Mouse (Mus musculus): ENCODE data around the gene Mrpl53. TPM values are rescaled to one million over a fixed set of nuclear protein-coding genes. Genes with fewer than 3 reads are reported as not detected.

Mrpl53 gene
- polyA plus RNA-seq (2017; shearing (Covaris generic)), result 10 to 100 TPM; 52.5 to 67.4 TPM

GRCm38 (mm10) chr6:83108762-83109668 lies at the start of gene Mrpl53:
TSS of gene Mrpl53 (plus strand) at chr6:83109040.

GRCm38 (mm10) chr6:83070247-83070310 lies 38.8 kb upstream of the Mrpl53 start, which contains the start of gene Tlx2:
TSS of gene Tlx2 (minus strand) at chr6:83070293.

GRCm38 (mm10) chr6:83077630-83078323 lies 31.1 kb upstream of the Mrpl53 start, which contains the start of gene Pcgf1:
TSS of gene Pcgf1 (plus strand) at chr6:83077869.

GRCm38 (mm10) chr6:83086121-83087035 lies 22.5 kb upstream of the Mrpl53 start, which contains the start of gene Lbx2:
TSS of gene Lbx2 (plus strand) at chr6:83086367.

GRCm38 (mm10) chr6:83101316-83101687 lies 7.5 kb upstream of the Mrpl53 start, which contains the start of the genes Ccdc142 and Gm42688:
TSS of gene Ccdc142 (plus strand) at chr6:83101601.
TSS of gene Gm42688 (plus strand) at chr6:83101617.

GRCm38 (mm10) chr6:83115011-83115671 lies 6.3 kb downstream of the Mrpl53 start, which contains the start of gene Mogs:
TSS of gene Mogs (plus strand) at chr6:83115496.

GRCm38 (mm10) chr6:83120930-83121862 lies 12.4 kb downstream of the Mrpl53 start, which contains the start of gene Wbp1:
TSS of gene Wbp1 (minus strand) at chr6:83121559.

GRCm38 (mm10) chr6:83125331-83125730 lies 16.5 kb downstream of the Mrpl53 start, which contains the start of gene Ino80b:
TSS of gene Ino80b (minus strand) at chr6:83125431.

GRCm38 (mm10) chr6:83134951-83135513 lies 26.2 kb downstream of the Mrpl53 start, which contains the start of gene Rtkn:
TSS of gene Rtkn (plus strand) at chr6:83135463.

GRCm38 (mm10) chr6:83156259-83156684 lies 47.4 kb downstream of the Mrpl53 start, which contains the start of the genes Wdr54 and 1700003E16Rik:
TSS of gene Wdr54 (minus strand) at chr6:83156397.
TSS of gene 1700003E16Rik (plus strand) at chr6:83156404.

Other genes starting within 250 kb of the Mrpl53 start
- gene Sema4f, start 169.3 kb upstream of the Mrpl53 start, polyA plus RNA-seq (2017; shearing (Covaris generic)), result 10 to 100 TPM in 1 of 2 experiments, 1 to 10 TPM in 1; 7.1 to 20.7 TPM
- 1 to 10 TPM in 1 of 2 experiments, under 1 TPM in 1; 0.43 to 1.6 TPM for gene M1ap, start 162.1 kb upstream of the Mrpl53 start, polyA plus RNA-seq (2017; shearing (Covaris generic))
- gene Dok1, start 75.6 kb upstream of the Mrpl53 start, polyA plus RNA-seq (2017; shearing (Covaris generic)), result 10 to 100 TPM; 36.1 to 52.2 TPM
- 1 to 10 TPM in 1 of 2 experiments, under 1 TPM in 1; 0.45 to 1.5 TPM for gene Loxl3, start 74.9 kb upstream of the Mrpl53 start, polyA plus RNA-seq (2017; shearing (Covaris generic))
- gene Aup1, start 54.5 kb upstream of the Mrpl53 start, polyA plus RNA-seq (2017; shearing (Covaris generic)), result 100 to 1,000 TPM; 515 to 545 TPM
- gene Htra2, start 53.8 kb upstream of the Mrpl53 start, polyA plus RNA-seq (2017; shearing (Covaris generic)), result 10 to 100 TPM; 65.2 to 79.9 TPM
- 1 to 10 TPM; 4.0 to 5.2 TPM for gene Dqx1, start 51.2 kb upstream of the Mrpl53 start, polyA plus RNA-seq (2017; shearing (Covaris generic))
- gene Tlx2, start 38.7 kb upstream of the Mrpl53 start, polyA plus RNA-seq (2017; shearing (Covaris generic)), result 1 to 10 TPM in 1 of 2 experiments, not detected in 1; 1.1 TPM
- gene Pcgf1, start 31.2 kb upstream of the Mrpl53 start, polyA plus RNA-seq (2017; shearing (Covaris generic)), result 10 to 100 TPM; 43.3 to 49.9 TPM
- under 1 TPM in 1 of 2 experiments, not detected in 1; 0.71 TPM for gene Lbx2, start 22.7 kb upstream of the Mrpl53 start, polyA plus RNA-seq (2017; shearing (Covaris generic))
- 10 to 100 TPM in 1 of 2 experiments, 1 to 10 TPM in 1; 6.6 to 25.0 TPM for gene Ccdc142, start 7.4 kb upstream of the Mrpl53 start, polyA plus RNA-seq (2017; shearing (Covaris generic))
- gene Gm42688, start 7.4 kb upstream of the Mrpl53 start, polyA plus RNA-seq (2017; shearing (Covaris generic)), result 10 to 100 TPM; 12.7 to 25.2 TPM
- gene Mogs, start 6.5 kb downstream of the Mrpl53 start, polyA plus RNA-seq (2017; shearing (Covaris generic)), result 100 to 1,000 TPM; 137 to 144 TPM
- 10 to 100 TPM; 70.7 to 97.0 TPM for gene Wbp1, start 12.5 kb downstream of the Mrpl53 start, polyA plus RNA-seq (2017; shearing (Covaris generic))
- 10 to 100 TPM; 44.9 to 52.2 TPM for gene Ino80b, start 16.4 kb downstream of the Mrpl53 start, polyA plus RNA-seq (2017; shearing (Covaris generic))
- 1 to 10 TPM in 1 of 2 experiments, under 1 TPM in 1; 0.61 to 1.1 TPM for gene Rtkn, start 26.4 kb downstream of the Mrpl53 start, polyA plus RNA-seq (2017; shearing (Covaris generic))
- under 1 TPM in 1 of 2 experiments, not detected in 1; 0.35 TPM for gene Wdr54, start 47.4 kb downstream of the Mrpl53 start, polyA plus RNA-seq (2017; shearing (Covaris generic))
- not detected for gene 1700003E16Rik, start 47.4 kb downstream of the Mrpl53 start, polyA plus RNA-seq (2017; shearing (Covaris generic))
- gene Dctn1, start 56.9 kb downstream of the Mrpl53 start, polyA plus RNA-seq (2017; shearing (Covaris generic)), result 100 to 1,000 TPM in 1 of 2 experiments, 10 to 100 TPM in 1; 65.2 to 105 TPM
- gene Slc4a5, start 110.8 kb downstream of the Mrpl53 start, polyA plus RNA-seq (2017; shearing (Covaris generic)), result under 1 TPM; 0.48 to 0.61 TPM
- 10 to 100 TPM; 69.7 to 82.9 TPM for gene Mthfd2, start 216.9 kb downstream of the Mrpl53 start, polyA plus RNA-seq (2017; shearing (Covaris generic))
- 100 to 1,000 TPM; 157 to 178 TPM for gene Mob1a, start 217.0 kb downstream of the Mrpl53 start, polyA plus RNA-seq (2017; shearing (Covaris generic))
- gene Bola3, start 240.1 kb downstream of the Mrpl53 start, polyA plus RNA-seq (2017; shearing (Covaris generic)), result 10 to 100 TPM; 82.3 to 99.4 TPM